Mouse (Mus musculus): ENCODE data around the gene Tmem117.

- TF ChIP-seq EP300 (IDR thresholded peaks at IDR 0.05; ENCODE audit: insufficient read depth, low read depth, low read length) (no peak), POLR2A (IDR thresholded peaks at IDR 0.05; ENCODE audit: insufficient read depth, low read depth, low read length) (no peak)
Measured at GRCm38 (mm10) chr15:94968403-94969180, 339.6 kb downstream of the Tmem117 start.

Measured in heart, adult 2 months (tissue).